Mouse (Mus musculus) lung, postnatal 25 days (tissue): ENCODE results near the gene Rspo1.
"Not testable (repeated sequence)": the region's sequence is repeated elsewhere in the genome, so short reads cannot be mapped to it uniquely, and the experiment has no call there.

Experiments used
- DNase-seq: peaks from one replicate; pipeline ENCODE4 v3.0.0; 2022; ENCODE audit warnings: low spot score

Rspo1 gene

DNA sequence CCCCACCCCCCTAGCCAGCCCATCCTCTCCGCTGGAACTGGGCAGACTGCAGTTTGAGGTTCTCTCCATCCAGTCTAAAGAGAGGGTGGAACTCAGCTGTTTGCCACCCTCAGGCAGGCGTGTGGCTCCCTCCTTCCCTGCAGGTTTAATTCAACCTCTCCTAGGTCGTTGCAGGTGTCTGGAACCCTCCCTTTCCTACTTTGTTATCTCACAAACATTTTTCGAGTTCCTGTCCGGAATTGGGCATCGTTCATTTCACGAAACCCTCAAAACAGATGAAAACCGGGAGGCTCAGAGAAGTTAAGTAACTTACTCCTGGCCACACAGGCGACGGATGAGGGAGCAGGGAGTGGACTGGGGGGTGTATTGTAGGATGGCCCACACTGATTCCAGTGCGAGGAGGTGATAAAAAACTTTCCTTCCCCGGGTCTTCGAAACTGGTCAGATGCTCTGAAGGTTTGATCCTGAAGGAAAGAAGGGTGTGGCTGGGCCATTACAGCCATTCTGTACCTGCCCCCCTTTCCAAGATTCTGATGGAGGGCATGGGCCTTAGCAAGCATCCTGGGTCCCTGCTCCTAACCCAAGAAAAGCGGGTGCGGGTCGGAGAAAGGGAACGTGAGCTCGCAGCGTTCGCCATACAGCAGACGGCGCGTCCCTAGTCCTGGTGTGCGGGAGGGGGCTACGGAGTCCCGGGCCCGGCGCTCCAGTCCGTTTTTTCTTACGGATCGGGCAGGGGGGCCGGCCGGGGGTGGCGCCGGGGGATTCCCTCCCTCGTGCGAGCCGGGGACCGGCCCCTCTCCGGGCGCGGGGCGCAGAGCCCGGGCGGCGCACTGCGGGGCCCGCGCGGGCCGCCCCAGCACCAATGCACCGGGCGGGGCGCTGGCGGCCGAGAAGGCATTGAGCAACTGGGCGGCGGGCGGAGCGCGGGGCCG, at the start of gene Rspo1:
TSS of gene Rspo1 (plus strand) at position 760 of the 932 bp plus-strand sequence.
- no peak for DNase-seq

- DNase-seq: peak; percentile 97
Measured at GRCm38 (mm10) chr4:124936613-124937471, 49.4 kb upstream of the Rspo1 start, which contains the start of gene 9930104L06Rik. TSS of gene 9930104L06Rik (plus strand) at chr4:124937048.

DNA sequence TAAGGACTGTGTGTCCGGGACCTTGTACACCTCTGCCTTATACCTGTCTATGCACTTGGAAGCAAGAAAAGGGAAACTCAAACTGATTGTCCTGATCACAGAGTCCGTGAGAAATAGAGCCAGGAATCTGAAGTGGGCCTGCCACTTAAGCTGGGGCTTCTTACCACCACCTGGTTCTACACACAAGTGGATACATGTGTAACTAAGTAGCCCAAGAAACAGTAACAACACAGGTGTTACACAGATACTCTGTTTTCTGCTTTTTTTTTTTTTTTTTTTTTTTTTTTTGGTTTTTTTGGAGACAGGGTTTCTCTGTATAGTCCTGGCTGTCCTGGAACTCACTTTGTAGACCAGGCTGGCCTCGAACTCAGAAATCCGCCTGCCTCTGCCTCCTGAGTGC, 47.0 kb upstream of the Rspo1 start, which contains the start of gene Cdca8:
TSS of gene Cdca8 (minus strand) at position 101 of the 400 bp plus-strand sequence.
- DNase-seq: not testable (repeated sequence)

DNA sequence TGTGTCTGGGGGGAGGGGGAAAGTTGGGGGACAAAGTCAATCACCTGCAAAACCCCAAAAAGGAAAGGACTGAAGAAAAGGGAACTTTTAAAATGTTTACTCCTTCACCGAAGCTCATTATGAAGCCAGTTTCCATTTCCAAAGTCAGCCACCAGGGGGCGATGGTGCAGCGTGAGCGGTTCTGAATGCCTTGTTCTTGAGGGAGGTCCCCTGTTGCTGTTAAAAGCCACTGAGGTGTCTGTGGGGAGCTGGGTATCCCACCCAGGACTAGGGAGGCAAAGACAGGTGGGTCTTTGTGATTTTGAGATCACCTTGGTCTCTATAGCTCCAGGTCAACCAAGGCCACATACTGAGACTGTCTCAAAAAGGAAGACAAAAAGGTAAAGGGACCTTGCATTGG, 43.2 kb upstream of the Rspo1 start:
- DNase-seq: peak; percentile 72

DNA sequence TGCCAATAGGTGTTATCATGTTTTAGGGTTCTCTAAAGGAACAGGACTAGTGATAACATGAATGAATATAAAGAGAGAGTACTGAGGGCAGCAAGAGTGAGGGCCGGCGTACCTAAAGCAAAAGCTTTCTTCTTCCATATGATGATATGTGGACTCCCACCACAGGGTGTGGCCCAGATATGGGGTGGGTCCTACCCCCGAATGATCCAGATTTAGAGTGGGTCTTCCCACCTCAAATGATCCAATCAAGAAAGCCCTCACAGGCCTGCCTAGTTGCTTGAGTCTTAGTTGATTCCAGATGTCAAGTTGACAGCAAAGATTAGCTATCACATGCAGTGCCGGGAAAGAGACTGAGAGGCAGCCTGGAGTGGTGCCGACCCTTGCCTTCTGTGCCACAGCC, 42.4 kb upstream of the Rspo1 start:
- DNase-seq: no peak

GRCm38 (mm10) chr4:124944961-124945360, 41.3 kb upstream of the Rspo1 start:
- DNase-seq: no peak

DNA sequence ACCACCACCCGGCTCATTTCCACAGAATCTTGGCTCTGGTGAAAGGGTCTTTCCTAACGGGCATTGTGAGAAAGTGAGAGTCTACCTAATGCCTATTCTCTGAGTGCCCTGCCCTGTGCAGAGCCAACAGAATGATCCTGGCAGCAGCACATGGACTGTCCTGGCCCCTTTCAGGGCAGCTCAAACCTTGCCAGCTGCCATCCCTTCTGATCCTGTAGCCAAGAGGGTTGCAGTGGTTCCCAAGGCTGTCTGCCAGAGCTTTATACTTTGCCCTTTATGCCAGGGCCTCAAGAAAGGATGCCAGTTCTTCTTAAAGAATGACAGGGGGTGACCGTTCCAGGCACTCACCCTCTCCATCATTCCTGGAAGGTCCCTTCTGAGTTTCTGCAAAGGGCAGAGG, 36.7 kb upstream of the Rspo1 start:
- no peak for DNase-seq

DNA sequence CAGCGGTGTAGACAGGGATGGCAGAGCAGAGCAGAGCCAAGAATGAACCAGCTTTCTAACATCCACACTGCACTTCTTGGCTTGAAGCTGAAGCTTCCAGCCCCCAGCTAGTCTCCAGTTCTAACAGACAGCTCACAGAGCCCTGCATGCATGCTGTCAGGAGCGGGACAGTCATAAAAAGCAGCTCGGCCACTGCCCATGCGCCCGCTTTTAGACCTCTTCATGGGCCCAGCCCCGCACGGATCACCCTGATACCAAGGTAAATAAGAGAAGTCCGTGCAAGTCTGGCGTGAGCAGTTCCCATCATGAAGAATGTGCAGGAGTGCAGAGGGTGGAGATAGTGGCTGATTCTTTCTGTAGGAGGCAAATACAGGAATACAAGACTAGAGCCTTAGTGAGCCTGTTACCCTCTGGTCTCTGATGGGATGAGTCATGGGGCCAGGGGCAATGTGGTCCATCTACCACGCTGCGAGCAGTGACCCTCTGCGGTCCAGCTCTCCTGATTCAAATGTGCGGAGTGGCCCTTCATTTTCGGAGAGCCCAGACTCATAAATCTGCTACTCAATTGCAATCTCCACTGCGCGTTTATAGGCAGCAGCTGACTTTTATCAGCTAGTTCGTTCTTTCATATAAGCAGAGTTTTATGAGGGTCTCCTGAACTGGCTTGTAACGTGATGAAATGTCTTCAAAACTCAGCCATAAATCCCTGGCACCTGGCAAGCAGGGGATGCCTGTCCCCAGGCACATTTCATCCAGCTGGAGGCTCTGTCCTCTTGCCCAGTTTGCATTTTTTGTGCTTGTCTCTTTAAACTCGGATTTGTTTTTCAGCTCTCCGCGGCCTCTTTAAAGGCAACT, 35.8 kb upstream of the Rspo1 start:
- DNase-seq: peak; percentile 22

DNA sequence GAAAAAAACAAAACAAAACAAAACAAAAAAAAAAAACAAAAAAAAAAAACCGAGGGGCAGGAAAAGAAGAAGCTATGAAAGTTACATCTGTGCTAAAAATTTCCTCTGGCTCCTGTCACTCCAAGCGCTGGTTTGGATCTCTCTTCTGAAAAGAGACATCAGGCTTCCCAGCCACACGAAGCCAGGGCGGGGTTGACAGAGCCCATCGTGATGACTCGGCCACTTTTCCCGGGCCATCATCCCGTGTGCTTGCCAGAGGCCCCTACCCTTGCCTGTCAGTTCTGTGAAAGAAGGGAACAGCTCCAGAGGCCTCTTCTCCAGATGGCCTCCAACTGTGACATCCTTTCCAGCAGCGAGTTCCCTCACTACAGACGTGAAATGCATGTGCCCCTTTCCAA, 35.2 kb upstream of the Rspo1 start:
- peak; percentile 11 for DNase-seq

- peak; percentile 65 for DNase-seq
Measured at GRCm38 (mm10) chr4:124953546-124953945, 32.7 kb upstream of the Rspo1 start.

GRCm38 (mm10) chr4:124957284-124957683, 28.9 kb upstream of the Rspo1 start:
- no peak for DNase-seq

DNA sequence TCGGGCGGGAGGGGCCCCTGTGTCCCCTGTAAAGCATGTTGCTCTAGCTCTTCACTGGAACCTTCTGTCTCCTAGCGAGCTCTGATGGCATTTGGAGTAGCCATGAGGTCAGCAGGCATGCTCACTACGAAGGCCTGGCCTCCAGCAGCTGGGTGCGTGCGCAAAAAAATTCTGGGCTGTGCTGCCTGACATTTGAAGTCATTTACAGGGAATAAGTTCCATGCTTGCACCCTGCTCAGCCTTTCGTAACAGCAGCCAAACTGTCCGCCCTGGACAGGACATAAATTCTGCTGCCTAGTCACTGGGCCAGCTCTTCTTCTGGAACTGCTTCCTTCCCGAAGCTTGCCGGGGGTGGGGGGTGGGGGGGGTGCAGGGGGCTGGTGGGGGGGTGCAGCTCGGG, 27.2 kb upstream of the Rspo1 start:
- DNase-seq: peak; percentile 26

GRCm38 (mm10) chr4:124960940-124961339, 25.3 kb upstream of the Rspo1 start:
- no peak for DNase-seq

- DNase-seq: no peak
Measured at GRCm38 (mm10) chr4:124962576-124962975, 23.7 kb upstream of the Rspo1 start.

DNA sequence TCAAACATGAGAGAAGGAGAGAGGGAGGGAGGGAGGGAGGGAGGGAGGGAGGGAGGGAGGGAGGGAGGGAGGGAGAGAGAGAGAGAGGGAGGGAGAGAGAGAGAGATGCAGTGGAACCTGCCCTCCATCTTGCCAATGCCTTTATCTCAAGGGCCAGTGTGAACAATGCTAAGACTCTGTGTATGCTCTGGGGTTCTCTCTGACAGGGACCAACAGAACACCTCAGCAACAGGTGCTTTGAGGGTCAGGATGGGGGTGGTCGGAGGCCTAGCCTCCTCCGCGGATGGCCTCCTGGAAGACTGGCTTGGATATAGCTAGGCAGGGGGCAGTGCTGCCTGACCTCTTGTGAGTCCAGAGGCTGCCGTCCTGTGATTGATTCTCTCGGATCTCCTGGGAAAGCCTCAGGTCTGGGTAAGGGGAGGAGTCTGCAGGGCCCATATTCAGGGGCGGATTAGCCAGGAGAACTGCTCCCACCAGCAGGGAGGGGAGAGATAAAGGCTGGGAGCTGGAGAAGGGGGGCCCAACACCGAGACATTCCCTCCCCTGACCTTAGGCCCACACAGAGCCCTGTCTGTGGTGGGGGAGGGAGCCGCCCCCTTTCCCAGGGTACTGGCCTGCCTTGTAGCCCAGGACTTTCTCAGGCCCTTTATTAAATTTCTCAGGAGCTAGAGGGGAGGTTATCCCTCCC, 21.2 kb upstream of the Rspo1 start:
- DNase-seq: no peak

DNA sequence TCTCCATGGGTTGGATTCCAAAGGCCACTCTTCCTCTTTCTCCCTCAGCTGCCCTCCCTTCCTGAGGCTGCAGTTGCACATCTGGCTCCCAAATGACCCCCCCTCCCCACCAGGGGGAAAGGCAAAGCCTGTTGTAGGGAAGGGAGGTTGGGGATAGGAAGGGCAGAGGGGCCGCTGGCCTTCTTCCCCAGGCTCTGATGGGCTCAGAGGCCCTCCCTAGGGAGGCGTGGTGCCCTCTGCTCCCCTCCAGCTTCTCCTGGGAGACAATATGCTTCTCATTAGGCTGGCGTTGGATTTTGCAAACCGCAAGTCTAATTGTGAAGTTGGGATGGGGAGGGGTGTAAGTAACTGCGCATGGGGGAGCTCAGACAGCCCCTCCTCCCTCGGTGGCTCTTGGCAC, 17.5 kb upstream of the Rspo1 start:
- DNase-seq: no peak

GRCm38 (mm10) chr4:124969219-124969848, 16.9 kb upstream of the Rspo1 start:
- no peak for DNase-seq

- DNase-seq: no peak
Measured at GRCm38 (mm10) chr4:124970194-124970593, 16.0 kb upstream of the Rspo1 start.

DNA sequence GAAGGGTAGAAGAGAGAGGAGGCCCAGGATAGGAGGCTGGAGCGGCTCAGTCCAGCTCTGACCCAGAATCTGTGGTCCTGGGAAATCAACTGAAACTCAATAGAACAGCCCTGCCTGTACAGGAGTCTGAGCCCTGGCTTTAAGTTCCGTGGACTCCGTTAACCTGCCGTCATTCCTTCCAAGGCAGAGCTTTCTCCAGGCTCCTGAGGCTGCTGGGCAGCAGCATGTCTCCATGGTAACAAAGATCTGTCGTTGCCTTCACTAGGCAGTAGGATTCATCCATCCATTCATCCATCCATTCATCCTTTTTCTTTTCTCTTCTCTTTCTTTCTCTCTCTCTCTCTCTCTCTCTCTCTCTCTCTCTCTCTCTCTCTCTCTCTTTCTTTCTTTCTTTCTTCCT, 15.6 kb upstream of the Rspo1 start:
- DNase-seq: no peak

GRCm38 (mm10) chr4:124971094-124971493, 15.1 kb upstream of the Rspo1 start:
- DNase-seq: no peak

DNA sequence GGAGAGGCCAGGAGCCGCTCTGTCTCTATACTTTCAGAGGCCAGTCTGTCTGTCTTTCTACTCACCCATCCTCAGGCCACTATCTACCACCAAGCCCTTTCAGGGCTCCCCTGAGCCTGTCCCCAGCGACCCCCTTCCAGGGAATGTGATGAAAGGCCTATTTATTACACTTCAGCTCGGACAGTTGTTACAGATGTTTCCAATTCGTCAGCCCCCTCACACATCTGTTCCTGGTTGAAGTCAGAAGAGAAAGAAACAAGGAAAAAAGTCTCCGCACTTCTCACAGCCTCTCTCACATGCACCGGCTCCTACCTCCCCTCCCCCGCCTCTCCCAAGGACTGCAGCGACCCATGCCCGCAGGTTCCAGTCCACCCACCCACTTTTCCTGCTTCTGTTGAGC, 13.9 kb upstream of the Rspo1 start:
- no peak for DNase-seq
